Mouse (Mus musculus) olfactory bulb, adult 2 months (tissue): ENCODE measurements around the gene Entpd1.

Source experiments
- CTCF ChIP-seq: fragments of 200-500 bp; IDR thresholded peaks from 2 replicates; pipeline ENCODE4 v1.5.1; 2012; ENCODE audit warnings: low read depth, mild to moderate bottlenecking, low read length, moderate library complexity; ENCODE audit not compliant: insufficient read depth
- POLR2A ChIP-seq: fragments of 200-500 bp; IDR thresholded peaks from 2 replicates; pipeline ENCODE4 v1.6.1; 2012; ENCODE audit warnings: mild to moderate bottlenecking, low read depth, low read length, moderate library complexity; ENCODE audit not compliant: insufficient read depth

DNA sequence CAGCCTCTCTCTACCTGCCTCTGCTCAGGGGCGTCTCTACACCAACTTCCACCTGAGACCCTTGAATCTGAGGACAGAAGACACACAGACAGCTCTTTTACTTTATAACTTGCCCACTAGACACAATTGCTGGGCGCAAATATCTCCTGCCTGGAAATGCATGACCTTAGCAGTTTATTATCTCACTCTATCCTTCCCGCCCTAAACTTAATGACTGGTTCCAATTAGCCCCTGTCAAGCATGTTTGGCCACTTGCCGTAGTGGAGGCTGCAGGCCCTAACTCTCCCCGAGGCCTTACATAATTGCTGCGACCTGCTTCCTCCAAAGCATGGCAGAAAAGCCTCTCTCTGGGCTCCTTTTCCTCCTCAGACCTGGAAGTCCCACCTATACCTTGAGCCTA is 34.2 kb downstream of the Entpd1 start:
- TF ChIP-seq CTCF = no peak
- no peak for TF ChIP-seq POLR2A
